Mouse (Mus musculus): ENCODE measurements around the gene 5430427O19Rik.

5430427O19Rik gene

DNA sequence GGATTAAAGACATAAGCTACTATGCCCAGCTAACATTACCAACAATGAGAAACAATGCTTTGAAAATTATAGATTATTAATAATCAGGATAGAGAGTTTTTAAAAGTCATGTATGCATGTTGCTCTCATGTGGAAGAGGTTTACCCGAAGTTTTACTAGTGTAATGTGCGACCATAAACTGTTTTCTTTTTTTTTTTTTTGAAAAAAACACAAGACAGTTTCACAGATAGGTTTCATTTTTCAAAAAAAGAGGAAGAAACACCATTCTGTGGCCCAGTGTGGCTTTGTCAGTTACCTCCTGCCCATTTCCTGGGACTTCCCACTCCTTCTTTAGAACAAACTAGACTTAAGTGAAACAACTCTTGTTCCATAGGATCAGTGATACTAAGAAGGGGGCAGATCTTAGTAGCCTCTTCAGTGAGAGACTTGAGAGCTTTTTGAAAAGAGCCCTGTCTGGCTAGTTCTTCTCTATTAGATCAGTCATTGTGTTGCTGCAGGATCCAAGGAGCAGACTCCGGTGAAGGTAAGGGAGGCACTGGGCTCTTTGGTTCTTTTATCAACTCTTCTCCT lies at the start of gene 5430427O19Rik:
Gene 5430427O19Rik (plus strand): TSS at position 441 of the 570 bp plus-strand sequence.
- DNase-seq, result no peak

DNA sequence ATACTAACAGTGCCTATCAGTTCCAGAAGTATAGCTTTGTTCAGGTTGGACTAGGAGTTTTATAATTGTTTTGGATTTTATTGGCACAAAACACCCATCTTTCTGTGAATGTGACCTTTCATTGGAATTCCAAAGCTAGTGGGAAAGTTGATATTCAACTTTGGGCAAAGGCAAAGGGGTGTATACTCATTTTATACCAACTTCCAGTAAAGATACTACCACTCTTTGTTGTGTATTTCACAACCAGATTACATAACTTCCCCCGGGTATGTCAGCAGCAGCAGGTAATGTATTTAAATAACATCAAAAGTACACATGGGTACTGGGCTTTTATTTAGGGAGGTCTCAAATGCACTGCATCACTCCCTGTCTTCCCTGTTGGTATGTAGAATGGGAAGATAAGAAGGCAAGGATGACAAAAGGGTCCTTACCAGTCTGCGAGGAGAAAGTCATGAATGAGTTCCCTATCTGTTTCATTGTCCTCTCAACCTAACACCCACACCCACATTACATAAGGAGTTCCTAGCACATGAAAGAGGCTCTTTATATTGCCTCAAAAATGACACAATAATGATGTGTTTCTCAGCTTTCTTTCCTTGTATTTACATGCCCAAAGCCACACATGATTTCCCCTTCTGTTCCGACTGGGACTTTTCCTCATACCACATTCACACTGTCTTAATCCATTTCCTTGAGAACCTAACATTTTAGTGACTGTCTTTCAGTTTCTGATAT lies 42.3 kb upstream of the 5430427O19Rik start:
- DNase-seq, result peak; percentile 15

DNA sequence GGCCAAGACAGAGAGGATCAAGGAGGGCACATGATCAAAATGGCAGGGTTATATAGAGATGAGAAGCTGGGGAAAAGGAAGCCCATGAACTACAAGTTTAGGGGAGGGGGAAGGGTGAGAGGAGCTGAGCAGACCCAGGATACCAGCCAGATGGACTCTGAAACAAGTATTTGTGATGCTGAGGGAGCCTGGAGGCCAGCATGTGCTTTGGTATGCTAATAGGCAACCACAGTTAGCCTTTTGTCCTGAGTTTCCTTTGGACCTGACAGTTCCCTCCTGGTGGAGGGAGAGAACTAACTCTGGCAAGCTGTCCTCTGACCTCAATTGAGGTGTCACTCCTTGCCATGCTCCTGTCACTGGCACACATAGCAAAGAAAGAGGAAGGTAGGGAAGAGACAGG lies 41.2 kb upstream of the 5430427O19Rik start:
- DNase-seq, result peak; percentile 89

DNA sequence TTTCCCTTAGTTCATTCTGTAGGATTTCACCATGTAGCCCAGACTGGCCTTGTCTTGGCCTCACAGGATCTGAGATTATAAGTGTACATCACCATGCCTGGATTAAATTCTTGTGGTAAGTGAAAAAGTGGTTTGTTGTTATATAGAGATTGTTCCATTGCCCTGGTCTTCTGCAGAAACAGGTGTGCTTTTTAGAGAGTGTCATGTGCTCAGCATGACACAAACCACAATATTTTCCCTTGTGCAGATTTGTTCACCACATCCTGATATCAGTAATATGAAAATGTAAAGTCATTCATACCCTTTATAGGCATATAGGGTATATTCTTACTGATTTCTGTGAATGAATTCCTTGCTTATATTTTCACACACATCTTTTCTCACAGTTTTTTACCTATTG lies 31.0 kb upstream of the 5430427O19Rik start:
- no peak for DNase-seq

DNA sequence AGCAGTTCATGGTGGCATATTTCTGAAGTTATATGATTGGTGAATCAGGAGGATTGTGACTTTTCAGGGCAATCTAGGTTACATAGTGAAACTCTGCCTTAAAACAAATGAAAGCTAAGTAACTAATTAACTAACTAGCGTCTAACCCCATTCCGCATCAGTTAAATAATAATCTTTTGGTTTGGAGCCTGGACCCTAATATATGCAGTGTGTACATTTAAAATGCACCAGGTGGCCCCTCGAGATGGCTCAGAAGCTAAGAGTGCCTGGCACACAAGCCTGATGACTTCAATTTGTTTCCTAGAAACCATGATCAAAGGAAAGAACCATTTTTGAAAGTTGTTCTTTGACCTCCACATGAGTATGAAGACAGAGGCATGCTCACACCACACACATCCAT lies 14.2 kb upstream of the 5430427O19Rik start:
- peak; percentile 37 for DNase-seq

DNA sequence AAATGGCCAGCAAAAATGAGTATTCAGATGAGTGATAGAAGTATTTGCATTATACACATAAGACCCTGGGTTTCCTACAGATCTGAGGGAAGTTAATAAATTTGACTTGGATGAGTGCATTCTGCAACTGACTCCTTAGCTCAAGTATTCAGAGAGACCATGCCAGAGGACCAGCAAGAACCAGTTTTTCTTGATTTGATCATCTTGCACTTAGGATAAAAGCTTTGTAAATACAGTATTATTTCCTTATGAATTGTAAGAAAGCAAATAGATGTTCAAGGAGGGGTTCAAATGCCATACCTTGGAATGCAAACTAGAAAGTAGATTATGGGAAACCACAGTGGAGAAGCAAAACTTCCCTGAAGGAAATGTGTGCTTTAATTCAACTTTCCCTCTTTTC lies 13.0 kb upstream of the 5430427O19Rik start:
- no peak for DNase-seq

DNA sequence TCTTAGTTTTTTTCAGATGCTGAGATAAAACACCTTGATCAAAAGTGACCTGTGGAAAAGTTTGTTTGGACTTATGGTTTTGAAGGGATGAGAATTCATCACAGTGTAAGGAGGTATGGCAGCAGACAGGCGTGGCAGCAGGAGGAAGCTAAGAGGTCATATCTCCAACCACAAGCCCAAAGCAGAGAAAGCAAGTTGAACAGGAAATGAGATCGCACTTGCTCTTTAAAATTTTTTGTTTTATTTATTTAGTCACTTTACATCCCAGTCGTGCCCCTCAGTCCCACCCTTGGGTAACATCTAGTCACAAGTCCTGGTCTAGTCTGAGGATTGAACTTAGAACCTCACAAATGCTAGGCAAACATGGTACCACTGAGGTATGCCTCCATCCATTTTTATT lies 2.1 kb upstream of the 5430427O19Rik start:
- no peak for DNase-seq

DNA sequence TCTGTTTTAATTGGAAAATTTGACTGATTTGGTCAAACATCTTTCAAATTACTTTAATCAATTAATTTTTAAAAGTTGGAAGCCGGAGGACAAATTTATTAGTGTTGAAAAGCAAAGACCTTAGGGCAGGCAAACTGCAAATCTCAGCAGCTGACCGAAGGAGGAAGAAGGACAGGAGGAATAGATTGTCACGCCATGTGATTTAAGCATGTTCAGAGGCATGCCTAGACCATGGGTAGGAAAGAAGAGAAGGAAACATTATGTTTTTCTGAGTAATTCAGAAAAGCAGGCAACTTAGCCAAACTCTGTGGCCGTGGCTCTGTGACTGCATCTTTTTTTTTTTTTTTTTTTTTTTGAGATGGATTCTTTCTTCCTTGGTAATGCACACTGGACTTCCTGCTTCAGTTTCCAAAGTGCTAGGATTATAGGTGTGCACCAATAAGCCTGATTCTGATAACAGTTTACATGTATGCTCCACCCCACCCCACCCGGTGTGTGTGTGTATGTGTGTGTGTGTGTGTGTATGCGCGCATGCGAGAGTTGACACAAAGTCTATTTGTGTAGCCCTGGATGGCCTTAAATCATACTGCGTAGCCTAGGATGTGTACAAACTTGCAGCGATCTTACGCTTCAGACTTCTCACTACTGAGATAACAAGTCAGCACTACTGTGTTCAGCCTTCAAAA lies 1.4 kb downstream of the 5430427O19Rik start:
- no peak for DNase-seq

DNA sequence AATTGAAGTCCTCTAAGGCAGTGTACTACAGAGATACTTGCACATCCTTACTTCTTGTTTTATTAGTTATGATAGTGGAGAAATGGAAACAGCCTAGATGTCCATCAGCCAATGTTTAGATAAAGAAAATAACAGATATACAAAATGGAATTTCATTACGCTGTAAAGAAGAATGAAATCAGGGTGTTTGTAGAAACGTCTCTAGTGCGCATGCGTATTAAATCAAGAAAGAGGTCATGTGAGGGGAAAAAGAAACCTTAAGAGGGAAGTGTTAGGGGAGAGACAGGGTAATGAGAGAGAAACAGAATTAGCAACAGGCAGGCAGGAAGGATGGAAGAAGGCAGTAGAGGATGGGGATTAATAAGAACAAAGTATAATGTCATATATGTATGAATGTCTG lies 4.2 kb downstream of the 5430427O19Rik start:
- DNase-seq, result no peak

DNA sequence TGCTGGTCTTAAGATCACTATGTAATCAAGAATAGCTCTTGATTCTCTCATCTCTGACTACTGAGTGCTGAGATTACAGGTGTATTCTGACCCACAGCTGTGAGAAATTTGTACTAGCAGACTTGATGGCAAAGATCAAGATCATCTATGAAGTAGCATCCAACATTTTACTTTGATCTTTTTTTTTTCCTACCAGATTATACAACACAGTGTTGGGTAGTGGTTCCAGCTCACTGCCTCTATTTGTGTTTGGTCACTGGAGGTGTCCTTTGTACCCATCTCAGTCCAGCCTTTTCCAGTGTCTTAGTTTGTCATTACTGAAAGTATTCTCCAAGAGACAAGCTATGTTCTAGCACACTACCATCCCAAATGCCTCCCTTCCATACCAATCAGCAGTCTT lies 5.8 kb downstream of the 5430427O19Rik start:
- peak; percentile 60 for DNase-seq

DNA sequence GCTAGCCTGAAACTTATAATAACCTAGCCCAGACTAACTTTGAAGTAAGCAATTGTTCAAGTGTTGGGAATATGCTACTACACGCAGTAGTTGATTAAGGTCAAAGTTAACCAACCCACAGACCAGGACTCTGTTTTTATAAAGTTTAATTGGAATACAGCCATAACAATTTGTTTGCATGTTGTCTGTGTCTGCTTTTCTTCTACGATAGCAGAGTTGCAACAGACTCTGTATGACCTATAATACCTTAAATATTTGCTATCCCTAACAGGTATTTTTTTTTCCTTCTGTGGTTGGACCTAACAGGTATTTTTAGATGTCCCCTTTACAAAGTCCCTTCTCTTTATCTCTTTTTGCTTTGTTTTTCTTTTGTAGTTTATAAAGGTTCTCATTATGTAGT lies 7.6 kb downstream of the 5430427O19Rik start:
- DNase-seq, result no peak

DNA sequence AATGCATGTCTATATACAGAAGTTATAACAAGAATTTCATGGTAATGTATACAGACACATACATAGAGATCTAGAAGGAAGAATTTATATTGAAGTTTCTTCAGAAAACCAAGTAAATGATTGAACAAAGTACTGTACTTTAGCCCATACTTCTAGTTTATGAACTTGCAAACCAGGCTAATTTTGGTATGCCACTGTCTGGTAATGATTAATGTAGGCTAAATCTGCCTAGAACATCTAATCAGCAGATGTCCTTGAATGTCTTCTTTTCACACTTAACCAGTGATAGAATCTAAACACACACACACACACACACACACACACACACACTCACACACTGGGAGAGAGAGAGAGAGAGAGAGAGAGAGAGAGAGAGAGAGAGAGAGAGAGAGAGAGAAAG lies 8.1 kb downstream of the 5430427O19Rik start:
- DNase-seq, result no peak

DNA sequence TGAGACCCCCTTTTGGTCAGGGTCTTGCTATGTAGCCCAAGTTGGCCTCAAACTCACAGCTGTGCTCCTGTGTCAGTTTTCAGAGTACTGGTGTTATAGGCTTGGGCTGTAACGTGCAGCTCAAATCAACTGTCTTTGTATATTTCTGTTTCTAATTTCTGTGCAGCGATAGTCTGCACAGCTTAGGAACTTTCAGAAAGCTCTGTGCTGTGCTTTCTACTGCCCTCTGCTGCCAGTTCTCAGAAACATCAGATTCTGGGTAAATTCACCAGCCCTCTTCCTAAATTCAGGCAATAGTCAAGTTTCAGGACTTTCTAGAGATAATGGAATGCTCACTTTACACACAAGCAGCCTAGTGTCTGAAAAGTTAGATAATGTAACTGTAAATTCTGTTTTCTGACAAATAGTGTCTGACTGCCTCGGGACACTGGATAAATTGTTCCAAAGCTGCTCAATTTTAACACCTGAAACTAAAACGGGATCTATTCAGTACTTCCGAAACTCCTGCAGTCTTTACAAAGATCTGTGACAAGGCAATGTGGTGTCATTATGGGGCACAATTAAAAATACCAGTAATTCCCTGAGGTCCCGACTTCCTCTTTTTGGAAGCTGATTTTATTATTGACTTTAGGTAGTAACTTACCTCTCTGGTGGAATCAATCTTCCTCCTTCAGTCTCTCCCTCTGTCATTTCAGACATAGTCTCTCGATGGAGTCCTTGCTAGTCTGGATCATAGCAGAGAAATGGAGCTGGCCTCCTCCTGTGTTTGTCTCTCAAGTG lies 9.2 kb downstream of the 5430427O19Rik start:
- DNase-seq, result peak; percentile 40

DNA sequence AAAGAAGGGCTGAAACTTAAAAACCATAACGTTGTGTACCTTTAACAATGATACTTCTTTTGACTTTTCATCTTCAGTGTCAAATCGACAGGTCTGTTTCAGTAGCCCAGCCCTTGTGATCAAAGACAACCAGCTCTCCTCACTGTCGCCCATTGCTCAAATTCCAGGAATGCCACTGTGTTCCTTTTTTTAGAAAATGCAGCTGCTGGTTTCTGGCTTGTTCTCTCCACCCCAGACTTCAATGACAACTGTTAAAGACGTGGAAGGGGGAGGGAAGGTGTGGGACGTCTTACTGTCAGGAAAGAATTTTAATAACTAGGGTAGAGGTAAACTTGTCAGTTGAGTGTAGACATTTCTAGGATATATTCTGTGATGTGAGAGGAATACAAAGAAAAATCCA lies 16.5 kb downstream of the 5430427O19Rik start:
- no peak for DNase-seq

DNA sequence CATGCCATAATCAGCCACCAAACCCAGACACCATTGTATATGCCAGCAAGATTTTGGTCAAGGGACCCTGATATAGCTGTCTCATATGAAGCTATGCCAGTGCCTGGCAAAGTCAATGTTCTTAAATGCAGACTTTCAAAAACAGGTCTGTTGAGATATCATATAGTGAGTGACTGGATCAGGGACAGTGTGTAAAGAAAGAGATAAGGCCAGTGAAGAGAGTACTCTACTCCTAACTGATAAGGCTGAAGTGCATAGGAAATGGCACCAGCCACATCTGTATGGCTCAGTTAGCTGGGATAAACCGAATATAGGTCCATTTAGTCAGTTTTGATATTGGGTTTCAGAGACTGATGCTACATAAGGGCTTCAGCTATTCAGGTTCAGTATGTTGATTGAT lies 31.0 kb downstream of the 5430427O19Rik start:
- DNase-seq, result no peak

DNA sequence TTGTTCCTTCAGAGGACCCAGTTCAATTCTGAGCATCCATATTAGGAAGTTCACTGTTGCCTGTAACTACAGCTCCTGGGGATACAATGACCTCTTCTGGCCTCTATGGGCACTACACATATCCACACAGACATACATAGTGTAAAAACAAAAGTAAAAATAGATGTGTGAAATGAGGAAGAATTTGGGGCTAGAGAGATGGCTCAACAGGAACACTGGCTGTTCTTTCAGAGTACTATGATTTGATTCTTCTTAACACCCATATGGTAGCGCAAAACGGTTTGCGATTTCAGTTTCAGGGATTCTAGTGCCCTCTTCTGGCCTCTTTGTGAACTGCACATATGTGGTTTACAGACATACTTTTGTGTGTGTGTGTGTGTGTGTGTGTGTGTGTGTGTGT lies 48.9 kb downstream of the 5430427O19Rik start:
- peak; percentile 9 for DNase-seq

DNA sequence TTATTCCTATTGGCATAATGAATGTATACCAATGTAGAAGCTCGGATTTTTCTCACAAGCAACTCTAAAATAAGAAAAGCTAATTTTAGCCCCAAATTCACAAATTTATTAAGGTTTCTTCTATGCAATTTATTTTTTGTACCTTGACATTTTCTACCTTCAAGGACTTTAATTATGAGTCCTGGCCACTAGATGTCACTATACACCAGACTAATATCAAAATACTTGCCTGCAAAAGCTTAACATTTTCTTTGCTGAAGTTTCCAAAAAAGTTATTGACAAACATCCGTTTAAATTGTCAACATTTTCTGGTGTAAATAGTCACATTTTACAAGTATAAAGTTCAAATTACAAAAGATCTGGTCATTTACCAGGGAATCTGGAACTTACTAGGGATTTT lies 62.8 kb downstream of the 5430427O19Rik start:
- DNase-seq, result no peak
